Mouse (Mus musculus) limb, embryonic 12.5 days (tissue): Measurements from ENCODE around the gene Dhx38. TPM values are rescaled to one million over a fixed set of nuclear protein-coding genes. Genes with fewer than 3 reads are reported as not detected.

Experiments
- ATAC-seq: fragments of 200-750 bp; cut with Nextera tagmentation; 2 replicates; pipeline ENCODE4 v1.8.0; 2017; ENCODE audit warnings: low read depth, moderate TSS enrichment; ENCODE audit not compliant: insufficient number of reproducible peaks, insufficient read depth, low FRiP score, low TSS enrichment
- H3K27ac ChIP-seq: fragments of 300-500 bp; sonication (generic); 2 replicates; pipeline ENCODE4 v1.5.1; 2016; ENCODE audit warnings: mild to moderate bottlenecking, moderate library complexity
- H3K27me3 ChIP-seq: fragments of 300-500 bp; sonication (generic); 2 replicates; pipeline ENCODE4 v1.6.1; 2016; ENCODE audit warnings: mild to moderate bottlenecking, moderate library complexity
- H3K36me3 ChIP-seq: fragments of 300-500 bp; sonication (generic); 2 replicates; pipeline ENCODE4 v1.6.1; 2016; ENCODE audit warnings: mild to moderate bottlenecking, moderate library complexity
- H3K4me1 ChIP-seq: fragments of 300-500 bp; sonication (generic); replicated peaks from 2 replicates; pipeline ENCODE4 v1.6.1; 2016
- H3K4me2 ChIP-seq: fragments of 300-500 bp; sonication (generic); 2 replicates; pipeline ENCODE4 v1.6.1; 2016; ENCODE audit warnings: mild to moderate bottlenecking, moderate library complexity
- H3K4me3 ChIP-seq: fragments of 300-500 bp; sonication (generic); replicated peaks from 2 replicates; pipeline ENCODE4 v1.5.1; 2016; ENCODE audit warnings: mild to moderate bottlenecking
- H3K9ac ChIP-seq: fragments of 300-500 bp; sonication (generic); replicated peaks from 2 replicates; pipeline ENCODE4 v1.6.1; 2016; ENCODE audit warnings: mild to moderate bottlenecking, moderate library complexity
- H3K9me3 ChIP-seq: fragments of 300-500 bp; sonication (generic); 2 replicates; pipeline ENCODE4 v1.6.1; 2016; ENCODE audit warnings: mild to moderate bottlenecking, moderate library complexity
- WGBS: fragments of 180-500 bp; shearing (Covaris S2); methylation state at CpG from one replicate; pipeline ENCODE4 v1.1.7; 2016; 5-methylcytosine and 5-hydroxymethylcytosine counted together
- polyA plus RNA-seq: library from polyadenylated mRNA; unstranded; fragments of >200 nt; fragmentation: Nextera tagmentation; extraction: Ambion mirVana; gene quantifications from 2 replicates; pipeline ENCODE4 v1.2.1, GENCODE M21; 2016

Gene Dhx38
- polyA plus RNA-seq, 1 experiment from 2014 or later, result 35.9 TPM

DNA sequence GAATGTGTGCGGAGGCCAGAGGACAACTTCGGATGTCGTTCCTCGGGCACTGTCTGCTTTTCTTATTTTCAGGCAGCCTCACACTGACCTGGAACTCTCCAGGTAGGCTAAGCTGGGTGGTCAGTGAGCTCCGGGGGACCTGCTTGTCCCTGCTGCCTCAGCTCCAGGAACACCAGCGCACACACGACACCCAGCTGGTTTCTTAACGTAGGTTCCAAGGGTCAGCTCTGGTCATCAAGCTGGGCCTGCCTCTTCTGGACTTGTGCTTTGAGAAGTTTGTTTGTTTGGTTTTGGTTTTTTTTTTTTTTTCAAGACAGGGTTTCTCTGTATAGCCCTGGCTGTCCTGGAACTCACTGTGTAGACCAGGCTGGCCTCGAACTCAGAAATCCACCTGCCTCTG, 25.2 kb upstream of the Dhx38 start:
- no peaks in the 10 kb centered on the region for H3K4me1 ChIP-seq
- no peak overlapping the region for H3K27ac ChIP-seq
- H3K4me3 ChIP-seq, result no peak overlapping the region
- no peak for ATAC-seq
- H3K36me3 ChIP-seq, result peaks cover 44% of the 10 kb centered on the region
- H3K27me3 ChIP-seq, result no peaks in the 10 kb centered on the region
- H3K9me3 ChIP-seq, result no peaks in the 10 kb centered on the region
- WGBS, result 85% methylated on average over 9 of the region's 9 CpGs
- H3K4me2 ChIP-seq, result no peak overlapping the region
- no peak overlapping the region for H3K9ac ChIP-seq

DNA sequence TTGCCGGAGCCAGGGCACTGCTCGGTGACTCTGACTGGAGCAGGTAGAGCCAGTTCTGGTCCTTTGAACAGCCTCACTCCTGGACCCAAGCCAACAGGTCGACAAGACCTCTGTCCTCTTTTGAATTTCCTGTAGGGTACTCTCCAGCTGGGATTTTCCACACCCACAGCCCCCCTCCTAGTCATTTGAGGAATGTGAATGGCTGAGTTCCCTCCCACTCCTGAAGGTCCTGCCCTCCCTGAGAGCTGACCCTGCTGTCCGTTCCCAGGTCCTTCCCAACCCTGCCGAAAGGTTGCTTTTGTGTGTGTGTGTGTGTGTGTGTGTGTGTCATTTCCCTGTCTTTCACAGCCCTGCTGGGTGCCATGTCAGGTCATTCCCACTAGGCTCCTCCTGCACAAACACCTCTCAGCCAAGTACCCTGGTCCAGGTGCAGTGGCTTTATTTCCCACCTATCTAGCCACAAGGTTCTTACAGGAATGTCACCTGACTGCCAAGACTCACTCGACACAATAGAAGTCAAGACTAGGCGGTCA, 21.4 kb upstream of the Dhx38 start:
- ATAC-seq, result no peak
- 50% methylated on average over 7 of the region's 7 CpGs for WGBS

DNA sequence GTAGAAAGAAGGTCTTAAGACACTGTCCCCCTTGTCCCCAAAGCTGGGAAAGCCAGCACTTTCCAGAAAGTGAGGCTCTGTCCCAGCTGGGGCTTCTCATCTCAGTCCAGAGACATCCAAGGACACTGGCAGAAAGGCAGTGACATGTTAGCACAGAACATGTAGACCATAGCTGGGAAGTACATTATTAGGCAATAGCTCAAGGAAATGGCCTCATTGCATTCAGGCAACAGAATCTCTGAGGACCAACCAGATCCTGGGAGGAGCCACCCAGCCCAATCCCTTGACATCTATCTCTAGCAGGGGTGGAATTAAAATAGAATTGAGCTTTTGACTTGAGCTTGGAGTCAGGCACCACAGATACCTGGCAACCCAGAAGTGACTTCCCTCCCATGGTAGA, 20.0 kb upstream of the Dhx38 start:
- Histone ChIP-seq H3K9ac (no peak overlapping the region), H3K4me1 (no peaks in the 10 kb centered on the region), H3K9me3 (0 out of 2 replicates have a peak, but pooled peaks cover 9% of the 10 kb centered on the region), H3K36me3 (no peaks in the 10 kb centered on the region), H3K4me2 (no peak overlapping the region), H3K27me3 (no peaks in the 10 kb centered on the region), H3K27ac (no peak overlapping the region), H3K4me3 (no peak overlapping the region)
- ATAC-seq, result no peak

More for the DNA sequence above, 21.4 kb upstream of the Dhx38 start:
- Histone ChIP-seq H3K27ac (no peak overlapping the region), H3K4me3 (no peak overlapping the region), H3K4me1 (no peaks in the 10 kb centered on the region), H3K27me3 (no peaks in the 10 kb centered on the region), H3K4me2 (no peak overlapping the region), H3K9me3 (0 out of 2 replicates have a peak, but pooled peaks cover 9% of the 10 kb centered on the region), H3K36me3 (peaks cover 7% of the 10 kb centered on the region; the same call in 1 of the 2 replicates), H3K9ac (no peak overlapping the region)

DNA sequence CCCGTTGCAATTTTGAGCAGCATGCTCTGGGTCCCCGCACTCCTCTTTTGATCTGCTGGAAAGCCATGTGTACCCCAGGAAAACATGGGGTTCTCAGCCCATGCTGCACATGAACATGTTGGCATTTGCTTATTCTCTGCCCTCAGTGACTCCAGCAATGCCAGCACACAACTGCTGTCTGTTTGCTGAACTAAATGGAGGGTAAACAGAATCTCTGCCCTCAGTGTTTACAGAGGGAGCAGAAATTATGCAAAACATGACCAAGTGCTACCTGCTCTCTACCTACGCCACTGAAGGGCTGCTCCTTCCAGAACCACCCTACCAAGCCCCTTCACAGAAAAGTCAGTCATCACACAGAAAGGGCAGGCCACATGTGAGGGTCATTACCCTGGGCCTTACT, 19.2 kb upstream of the Dhx38 start:
- Histone ChIP-seq H3K4me3 (no peak overlapping the region), H3K27ac (no peak overlapping the region), H3K4me2 (no peak overlapping the region), H3K9me3 (0 out of 2 replicates have a peak, but pooled peaks cover 9% of the 10 kb centered on the region), H3K27me3 (no peaks in the 10 kb centered on the region), H3K9ac (no peak overlapping the region), H3K4me1 (no peaks in the 10 kb centered on the region), H3K36me3 (no peaks in the 10 kb centered on the region)
- no peak for ATAC-seq
- WGBS, result 83% methylated on average over 3 of the region's 3 CpGs

DNA sequence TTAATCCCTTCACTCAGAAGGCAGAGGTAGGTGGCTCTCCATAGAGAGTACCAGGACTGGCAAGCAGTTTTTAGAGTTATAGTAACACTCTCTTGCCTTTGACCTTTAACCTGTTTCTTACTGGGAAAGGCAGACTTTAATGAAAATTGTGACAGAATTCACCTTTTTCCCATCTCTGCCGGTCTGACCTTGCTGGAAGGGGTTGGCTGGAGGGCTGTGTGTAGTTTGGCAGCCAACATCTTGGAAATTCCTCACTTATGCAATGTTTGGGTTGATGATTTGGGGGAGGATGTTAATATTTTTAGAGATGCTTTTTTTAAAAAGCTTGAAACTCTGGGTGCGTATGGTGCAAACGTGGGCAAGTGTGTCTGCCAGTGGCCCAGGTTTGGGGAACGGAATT, 18.6 kb upstream of the Dhx38 start:
- 79% methylated on average over 4 of the region's 4 CpGs for WGBS
- no peaks in the 10 kb centered on the region for H3K4me1 ChIP-seq
- H3K27me3 ChIP-seq, result no peaks in the 10 kb centered on the region
- H3K4me2 ChIP-seq, result no peak overlapping the region
- no peaks in the 10 kb centered on the region for H3K36me3 ChIP-seq
- H3K27ac ChIP-seq, result no peak overlapping the region
- no peak overlapping the region for H3K4me3 ChIP-seq
- ATAC-seq, result no peak
- H3K9ac ChIP-seq, result no peak overlapping the region
- 0 out of 2 replicates have a peak, but pooled peaks cover 9% of the 10 kb centered on the region for H3K9me3 ChIP-seq

DNA sequence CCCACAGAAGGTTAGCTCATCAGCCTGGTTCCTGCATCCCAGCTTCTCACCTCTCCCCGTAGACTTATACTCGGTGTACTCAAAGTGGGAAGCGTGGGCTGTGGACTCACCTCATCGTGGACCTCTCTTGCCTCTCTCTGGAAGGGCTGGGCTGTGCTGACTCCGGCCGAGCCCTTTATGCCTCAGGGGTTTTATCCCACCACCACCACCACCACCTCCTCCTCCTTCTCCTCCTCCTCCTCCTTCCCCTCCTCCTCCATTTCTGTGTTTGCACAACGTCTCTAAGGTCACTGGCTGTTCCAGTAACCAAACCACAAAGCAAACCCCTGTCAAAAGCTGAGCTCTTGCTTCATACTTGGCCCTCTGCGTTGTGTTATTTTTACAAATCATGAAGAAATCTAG, 13.2 kb upstream of the Dhx38 start, which contains the start of gene Hp:
Gene Hp (minus strand): TSS at position 273 of the 402 bp plus-strand sequence.
- no peak within 1 kb of the TSS for H3K9ac ChIP-seq
- no peak within 1 kb of the TSS for H3K4me2 ChIP-seq
- no peak for ATAC-seq
- WGBS, result 64% methylated on average over 8 of the region's 8 CpGs
- H3K4me3 ChIP-seq, result no peak within 1 kb of the TSS
- H3K9me3 ChIP-seq, result 0 out of 2 replicates have a peak, but pooled peaks cover 6% of the 10 kb centered on the region
- H3K27ac ChIP-seq, result no peak within 1 kb of the TSS
- no peaks in the 10 kb centered on the region for H3K36me3 ChIP-seq
- H3K27me3 ChIP-seq, result no peaks in the 10 kb centered on the region
- H3K4me1 ChIP-seq, result no peaks in the 10 kb centered on the region

DNA sequence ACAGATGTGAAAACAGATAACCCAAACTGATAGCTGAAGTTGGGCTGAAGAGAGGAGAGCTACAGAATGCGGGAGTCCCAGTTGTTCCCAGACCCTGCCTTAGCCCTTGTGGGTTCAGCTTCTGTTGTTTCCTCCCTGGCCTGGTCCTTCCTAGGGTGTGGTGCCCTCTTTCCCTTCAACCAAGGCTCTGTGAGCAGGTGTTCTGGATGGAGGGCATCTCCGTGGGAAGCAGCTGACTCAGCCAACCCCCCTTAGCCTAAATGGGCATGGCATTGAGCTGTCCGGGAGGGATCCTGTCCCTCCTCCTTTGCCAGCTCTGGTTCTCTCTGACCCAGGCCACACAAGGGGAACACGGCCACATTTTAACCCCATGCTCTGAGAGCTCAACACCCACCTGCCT, 10.7 kb upstream of the Dhx38 start:
- Histone ChIP-seq H3K4me3 (no peak overlapping the region), H3K4me1 (no peaks in the 10 kb centered on the region), H3K36me3 (peaks cover 16% of the 10 kb centered on the region; the same call in 1 of the 2 replicates), H3K4me2 (no peak overlapping the region), H3K9ac (no peak overlapping the region), H3K9me3 (no peaks in the 10 kb centered on the region), H3K27ac (no peak overlapping the region), H3K27me3 (no peaks in the 10 kb centered on the region)
- ATAC-seq, result no peak
- 83% methylated on average over 4 of the region's 4 CpGs for WGBS

DNA sequence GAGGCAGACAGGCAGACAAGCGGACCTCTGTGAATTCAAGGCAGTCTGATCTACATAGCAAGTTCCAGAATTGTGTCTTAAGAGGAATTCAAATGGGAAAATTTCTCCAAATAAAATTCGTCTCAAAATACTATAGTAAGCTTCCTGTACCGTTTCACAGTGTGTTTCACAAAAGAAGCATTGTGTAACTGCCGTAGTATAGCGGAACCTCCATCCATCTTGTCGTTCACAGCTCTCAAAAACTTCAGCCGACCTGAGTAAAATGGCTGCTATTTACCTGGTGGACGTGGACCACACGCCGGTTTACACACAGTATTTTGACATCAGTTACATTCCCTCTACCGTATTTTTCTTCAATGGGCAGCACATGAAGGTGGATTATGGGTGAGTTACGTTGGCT, 5.5 kb upstream of the Dhx38 start:
- H3K4me3 ChIP-seq, result no peak overlapping the region
- no peak overlapping the region for H3K4me2 ChIP-seq

DNA sequence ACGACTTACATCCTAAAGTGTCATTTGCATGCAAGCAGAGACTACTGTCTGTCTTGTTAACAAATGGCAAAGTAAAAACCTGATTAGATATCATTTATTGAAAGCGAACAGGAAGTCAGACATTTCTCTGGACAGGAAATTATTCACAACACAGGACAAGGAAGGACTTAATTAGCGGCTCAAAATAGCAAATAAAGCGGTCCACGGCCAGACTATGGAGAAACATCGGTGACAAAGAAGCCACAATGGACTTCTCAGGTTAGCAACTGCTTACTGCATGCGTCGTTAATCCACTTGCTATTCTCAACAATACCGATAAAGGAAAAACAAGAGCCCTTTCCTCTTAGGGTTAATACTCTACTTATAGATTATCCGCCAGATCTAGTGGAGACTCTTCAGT, 895 bp downstream of the Dhx38 start:
- H3K9ac ChIP-seq, result peak overlapping the region; percentile 93
- no peaks in the 10 kb centered on the region for H3K27me3 ChIP-seq
- no peaks in the 10 kb centered on the region for H3K9me3 ChIP-seq
- H3K36me3 ChIP-seq, result peaks cover 40% of the 10 kb centered on the region
- H3K4me3 ChIP-seq, result peak overlapping the region; percentile 89
- H3K4me1 ChIP-seq, result peaks cover 16% of the 10 kb centered on the region
- H3K27ac ChIP-seq, result no peak overlapping the region; the same call in 1 of the 2 replicates
- WGBS, result 4% methylated on average over 10 of the region's 10 CpGs
- H3K4me2 ChIP-seq, result peak overlapping the region; percentile 80
- ATAC-seq, result no peak

More for the DNA sequence above, 5.5 kb upstream of the Dhx38 start:
- no peaks in the 10 kb centered on the region for H3K27me3 ChIP-seq
- 92% methylated on average over 12 of the region's 12 CpGs for WGBS
- H3K4me1 ChIP-seq, result peaks cover 5% of the 10 kb centered on the region
- no peak for ATAC-seq
- H3K9me3 ChIP-seq, result no peaks in the 10 kb centered on the region
- H3K27ac ChIP-seq, result no peak overlapping the region
- H3K36me3 ChIP-seq, result peaks cover 37% of the 10 kb centered on the region
- H3K9ac ChIP-seq, result no peak overlapping the region

DNA sequence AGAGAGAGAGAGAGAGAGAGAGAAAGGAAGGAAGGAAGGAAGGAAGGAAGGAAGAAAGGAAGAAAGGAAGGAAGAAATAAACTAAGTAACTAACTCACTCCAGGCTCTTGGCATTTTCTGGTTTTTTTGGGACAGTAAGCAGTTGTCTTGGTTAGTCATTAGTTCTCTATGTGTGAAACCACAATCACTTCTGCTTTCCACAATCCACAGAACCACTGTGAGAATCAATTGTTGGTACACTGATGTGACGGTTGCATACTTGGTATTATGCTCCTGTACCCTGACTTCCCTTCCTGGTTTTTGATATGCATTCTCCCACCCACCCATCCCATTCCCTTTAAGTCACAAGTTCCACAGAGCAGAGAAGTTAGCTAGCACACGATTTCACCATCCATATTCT, 1.8 kb downstream of the Dhx38 start:
- Histone ChIP-seq H3K36me3 (peaks cover 41% of the 10 kb centered on the region), H3K9ac (no peak overlapping the region), H3K9me3 (no peaks in the 10 kb centered on the region), H3K27ac (no peak overlapping the region), H3K27me3 (no peaks in the 10 kb centered on the region), H3K4me1 (peaks cover 16% of the 10 kb centered on the region), H3K4me2 (peak overlapping the region; percentile 80), H3K4me3 (no peak overlapping the region)
- 88% methylated on average over 2 of the region's 2 CpGs for WGBS
- no peak for ATAC-seq

DNA sequence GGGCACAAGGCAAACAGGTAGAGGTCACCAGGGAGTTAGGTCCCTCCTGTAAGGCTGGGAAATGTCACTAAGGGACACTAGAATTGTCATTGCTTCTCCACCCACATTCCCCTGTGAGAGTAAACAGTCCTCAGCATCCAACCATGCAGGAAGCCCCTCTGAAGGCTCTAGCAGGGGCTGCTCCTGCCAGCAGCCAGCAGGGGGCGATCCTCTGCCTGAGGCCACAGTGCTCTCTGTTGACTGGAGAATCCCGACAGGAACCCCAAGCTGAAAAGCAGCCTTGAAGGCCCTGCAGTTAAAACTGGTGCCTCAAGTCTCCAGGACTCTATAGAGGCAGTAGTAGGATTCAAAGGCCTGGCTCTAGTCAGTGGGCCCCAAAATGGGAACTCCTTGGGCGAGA, 14.0 kb downstream of the Dhx38 start:
- no peak overlapping the region for H3K4me2 ChIP-seq
- no peak for ATAC-seq
- no peak overlapping the region for H3K27ac ChIP-seq
- 40% methylated on average over 3 of the region's 3 CpGs for WGBS
- H3K9me3 ChIP-seq, result no peaks in the 10 kb centered on the region
- peaks cover 100% of the 10 kb centered on the region for H3K36me3 ChIP-seq
- no peaks in the 10 kb centered on the region for H3K4me1 ChIP-seq
- H3K27me3 ChIP-seq, result no peaks in the 10 kb centered on the region
- no peak overlapping the region for H3K4me3 ChIP-seq
- H3K9ac ChIP-seq, result no peak overlapping the region

DNA sequence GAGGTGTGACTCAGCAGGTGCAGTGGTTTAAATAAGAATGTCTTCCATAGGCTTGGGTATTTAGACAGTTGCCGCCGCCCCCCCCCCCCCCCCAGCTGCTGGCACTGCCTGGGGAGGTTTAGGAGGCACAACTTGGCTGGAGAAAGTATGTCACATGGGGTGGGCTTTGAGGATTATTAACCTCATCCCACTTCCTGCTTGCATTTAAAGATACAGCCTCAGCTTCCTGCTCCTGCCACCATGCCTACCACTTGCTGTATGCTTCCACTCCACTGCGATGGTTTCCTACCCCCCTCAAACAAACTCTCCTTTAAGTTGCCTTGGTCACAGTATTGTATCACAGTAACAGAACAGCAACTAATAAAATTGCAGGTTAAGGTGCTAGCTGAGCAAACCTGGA, 21.6 kb downstream of the Dhx38 start:
- Histone ChIP-seq H3K4me2 (no peak overlapping the region), H3K9ac (no peak overlapping the region), H3K36me3 (peaks cover 36% of the 10 kb centered on the region), H3K27me3 (no peaks in the 10 kb centered on the region), H3K4me1 (peaks cover 11% of the 10 kb centered on the region), H3K27ac (no peak overlapping the region), H3K4me3 (no peak overlapping the region), H3K9me3 (no peaks in the 10 kb centered on the region)
- ATAC-seq, result no peak
- WGBS, result 45% methylated on average over 3 of the region's 3 CpGs
